Mouse (Mus musculus) spleen, adult 2 months (tissue): Measurements from ENCODE around the gene Tbc1d20. TPM values are rescaled to one million over a fixed set of nuclear protein-coding genes. Genes with fewer than 3 reads are reported as not detected.
A peak's percentile ranks its signal among the peaks of the same experiment; 100 is the strongest.

ENCODE experiments used
- DNase-seq, 2 experiments: peaks; one replicate each; pipeline versions ENCODE4 v3.0.0 to v3.0.0-alpha.2; 2012 to 2021; ENCODE audit warnings: low spot score in 2 of 2, low read depth in 1 of 2
- H3K27ac ChIP-seq: fragments of 200-500 bp; 2 replicates; pipeline ENCODE4 v1.5.1; 2012; ENCODE audit warnings: low read length, inconsistent platforms; ENCODE audit not compliant: insufficient read depth
- H3K27me3 ChIP-seq: fragments of 200-500 bp; 2 replicates; pipeline ENCODE4 v1.6.1; 2012; ENCODE audit warnings: mild to moderate bottlenecking, moderate library complexity, low read length, inconsistent platforms; ENCODE audit not compliant: control insufficient read depth, insufficient read depth
- H3K36me3 ChIP-seq: fragments of 200-500 bp; 2 replicates; pipeline ENCODE4 v1.6.1; 2012; ENCODE audit warnings: mild to moderate bottlenecking, low read length, inconsistent platforms; ENCODE audit not compliant: control insufficient read depth, insufficient read depth
- H3K4me1 ChIP-seq: fragments of 200-500 bp; 2 replicates; pipeline ENCODE4 v1.6.1; 2011; ENCODE audit warnings: inconsistent platforms; ENCODE audit not compliant: control insufficient read depth, insufficient read depth, insufficient read length
- H3K4me3 ChIP-seq: fragments of 200-500 bp; 2 replicates; pipeline ENCODE4 v1.5.1; 2011; ENCODE audit warnings: mild to moderate bottlenecking, inconsistent platforms; ENCODE audit not compliant: insufficient read depth, insufficient read length; ENCODE audit errors: extremely low read depth
- CTCF ChIP-seq: fragments of 200-500 bp; IDR thresholded peaks from 2 replicates; pipeline ENCODE4 v1.5.1; 2011; ENCODE audit warnings: mild to moderate bottlenecking, inconsistent platforms; ENCODE audit not compliant: insufficient read depth, insufficient read length, insufficient replicate concordance; ENCODE audit errors: extremely low read depth
- POLR2A ChIP-seq: fragments of 200-500 bp; IDR thresholded peaks from 2 replicates; pipeline ENCODE4 v1.6.1; 2011; ENCODE audit warnings: low read depth, low read length, inconsistent platforms
- whole genome bisulfite sequencing: fragments of 180-500 bp; shearing (Covaris S2); methylation state at CpG from one replicate; pipeline ENCODE4 v1.1.7; 2018; 5-methylcytosine and 5-hydroxymethylcytosine counted together
- polyA plus RNA-seq: library from polyadenylated mRNA; depleted of rRNA; stranded (reverse); fragments of >200 nt; gene quantifications from 2 replicates; pipeline ENCODE4 v1.2.3, GENCODE M21; 2012

The Tbc1d20 gene
- polyA plus RNA-seq, 1 experiment = 39.5 TPM

GRCm38 (mm10) chr2:152343329-152344213 is 49.9 kb downstream of the Tbc1d20 start, which contains the start of gene Trib3:
Gene Trib3 (minus strand): TSS chr2:152344032.
- H3K36me3 ChIP-seq = no peaks in the 10 kb centered on the region
- 2% methylated on average over 52 of the region's 52 CpGs for WGBS
- H3K27ac ChIP-seq = no peak within 1 kb of the TSS; the same call in 1 of the 2 replicates
- H3K4me1 ChIP-seq = peaks cover 3% of the 10 kb centered on the region; the same call in 1 of the 2 replicates
- DNase-seq = peak; percentile 61 to 78
- H3K4me3 ChIP-seq = peak within 1 kb of the TSS; percentile 64
- TF ChIP-seq CTCF = peak; percentile 78; the same call in 1 of the 2 replicates
- no peak for TF ChIP-seq POLR2A
- no peaks in the 10 kb centered on the region for H3K27me3 ChIP-seq

- H3K4me3 ChIP-seq = peak overlapping the region; percentile 64; the same call in 1 of the 2 replicates
- WGBS = 13% methylated on average over 10 of the region's 10 CpGs
- peaks cover 3% of the 10 kb centered on the region; the same call in 1 of the 2 replicates for H3K4me1 ChIP-seq
- H3K27ac ChIP-seq = no peak overlapping the region
- TF ChIP-seq POLR2A (no peak), CTCF (no peak)
- DNase-seq = no peak
- H3K27me3 ChIP-seq = no peaks in the 10 kb centered on the region
- no peaks in the 10 kb centered on the region for H3K36me3 ChIP-seq
Measured at GRCm38 (mm10) chr2:152344361-152344760, 50.7 kb downstream of the Tbc1d20 start.

GRCm38 (mm10) chr2:152344909-152345308 is 51.3 kb downstream of the Tbc1d20 start:
- H3K4me1 ChIP-seq = peaks cover 3% of the 10 kb centered on the region; the same call in 1 of the 2 replicates
- H3K27ac ChIP-seq = no peak overlapping the region
- no peak overlapping the region for H3K4me3 ChIP-seq
- no peak for TF ChIP-seq POLR2A
- TF ChIP-seq CTCF = no peak
- H3K36me3 ChIP-seq = no peaks in the 10 kb centered on the region
- 90% methylated on average over 5 of the region's 5 CpGs for WGBS
- DNase-seq = no peak
- no peaks in the 10 kb centered on the region for H3K27me3 ChIP-seq

- no peaks in the 10 kb centered on the region for H3K27me3 ChIP-seq
- H3K36me3 ChIP-seq = no peaks in the 10 kb centered on the region
- WGBS = 96% methylated on average over 6 of the region's 6 CpGs
- no peak overlapping the region for H3K4me3 ChIP-seq
- H3K27ac ChIP-seq = no peak overlapping the region
- DNase-seq = no peak
- peaks cover 3% of the 10 kb centered on the region; the same call in 1 of the 2 replicates for H3K4me1 ChIP-seq
- TF ChIP-seq CTCF = no peak
- TF ChIP-seq POLR2A = no peak
Measured at GRCm38 (mm10) chr2:152345393-152345792, 51.8 kb downstream of the Tbc1d20 start.

GRCm38 (mm10) chr2:152346776-152347465 is 53.3 kb downstream of the Tbc1d20 start:
- Histone ChIP-seq H3K27ac (no peak overlapping the region), H3K4me1 (peaks cover 3% of the 10 kb centered on the region; the same call in 1 of the 2 replicates), H3K36me3 (no peaks in the 10 kb centered on the region), H3K4me3 (no peak overlapping the region), H3K27me3 (no peaks in the 10 kb centered on the region)
- DNase-seq = no peak
- 66% methylated on average over 9 of the region's 9 CpGs for WGBS
- TF ChIP-seq POLR2A (no peak), CTCF (no peak)

- Histone ChIP-seq H3K27ac (no peak overlapping the region), H3K36me3 (no peaks in the 10 kb centered on the region), H3K27me3 (no peaks in the 10 kb centered on the region), H3K4me3 (no peak overlapping the region), H3K4me1 (peaks cover 3% of the 10 kb centered on the region; the same call in 1 of the 2 replicates)
- 74% methylated on average over 2 of the region's 2 CpGs for WGBS
- DNase-seq = no peak
- TF ChIP-seq POLR2A (no peak), CTCF (no peak)
Measured at GRCm38 (mm10) chr2:152347722-152348121, 54.1 kb downstream of the Tbc1d20 start.
